Comparison of ENCODE assay signal across 23 mouse cellular contexts in genomic region chr19:55711701-55712100, GRCm38 (mm10). TPM values are rescaled to one million over a fixed set of nuclear protein-coding genes. Genes with fewer than 3 reads are reported as not detected.
A peak's percentile ranks its signal among the peaks of the same experiment; 100 is the strongest.
DNase-seq lines count a peak whose midpoint lies in the region; ATAC-seq and TF ChIP-seq lines count a peak whose summit lies in the region.
"Had no signal": no experiment of that assay in that cellular context is flagged by ENCODE, and none has a peak within 500 bp of the region (broad histone marks: within the 10 kb centered on the region; RNA-seq: fewer than 3 reads in every experiment).

No protein-coding gene starts in this region.

- peaks cover 6% of the 10 kb centered on the region; the same call in 1 of the 2 replicates for H3K27me3 ChIP-seq in E14TG2a.4 (ENCODE audit: insufficient read depth, low read length)
- H3K27me3 ChIP-seq in hindbrain, embryonic 11.5 days (ENCODE audit: control insufficient read depth, insufficient read depth, low read length), result no peaks in the 10 kb centered on the region
- H3K27me3 ChIP-seq in hindbrain, postnatal 0 days (ENCODE audit: insufficient read depth, low read length), result no peaks in the 10 kb centered on the region
- H3K27me3 ChIP-seq: embryonic facial prominence, embryonic 13.5 days; embryonic facial prominence, embryonic 15.5 days; forebrain, embryonic 13.5 days; forebrain, embryonic 15.5 days had no signal

- no peaks in the 10 kb centered on the region for H3K36me3 ChIP-seq in E14TG2a.4 (ENCODE audit: insufficient read depth, low read length)
- H3K36me3 ChIP-seq in hindbrain, embryonic 11.5 days (ENCODE audit: control insufficient read depth, insufficient read depth, low read length), result no peaks in the 10 kb centered on the region
- no peaks in the 10 kb centered on the region for H3K36me3 ChIP-seq in hindbrain, postnatal 0 days (ENCODE audit: insufficient read depth, low read length)
- H3K36me3 ChIP-seq: embryonic facial prominence, embryonic 13.5 days; embryonic facial prominence, embryonic 15.5 days; forebrain, embryonic 15.5 days; G1E had no signal

- H3K4me2 ChIP-seq in hindbrain, embryonic 11.5 days (replicated peaks; ENCODE audit: low read depth, low read length), result no peak overlapping the region
- H3K4me2 ChIP-seq in hindbrain, postnatal 0 days (ENCODE audit: low read depth, low read length), result no peak overlapping the region
- H3K4me2 ChIP-seq: embryonic facial prominence, embryonic 13.5 days; embryonic facial prominence, embryonic 15.5 days; forebrain, embryonic 13.5 days; forebrain, embryonic 15.5 days had no signal

- ATAC-seq in hindbrain, embryonic 11.5 days (ENCODE audit: low FRiP score), result no peak
- no peak for ATAC-seq in hindbrain, postnatal 0 days
- ATAC-seq: CD4-positive, CD25-positive, alpha-beta regulatory T cell, adult 4 months; forebrain, embryonic 13.5 days; forebrain, embryonic 15.5 days; forebrain, postnatal 0 days had no signal

- H3K27ac ChIP-seq in hindbrain, embryonic 11.5 days (ENCODE audit: low read depth, low read length), result no peak overlapping the region
- no peak overlapping the region for H3K27ac ChIP-seq in hindbrain, postnatal 0 days
- H3K27ac ChIP-seq: embryonic facial prominence, embryonic 13.5 days; embryonic facial prominence, embryonic 15.5 days; forebrain, embryonic 13.5 days; forebrain, embryonic 15.5 days had no signal

- no peak overlapping the region for H3K9ac ChIP-seq in hindbrain, embryonic 11.5 days (ENCODE audit: low read depth, low read length)
- H3K9ac ChIP-seq in hindbrain, postnatal 0 days (replicated peaks; ENCODE audit: low read length), result no peak overlapping the region
- H3K9ac ChIP-seq: embryonic facial prominence, embryonic 13.5 days; embryonic facial prominence, embryonic 15.5 days; forebrain, embryonic 13.5 days; forebrain, embryonic 15.5 days; forebrain, postnatal 0 days had no signal

- no peaks in the 10 kb centered on the region for H3K9me3 ChIP-seq in E14TG2a.4 (ENCODE audit: low read length)
- no peaks in the 10 kb centered on the region for H3K9me3 ChIP-seq in hindbrain, embryonic 11.5 days (ENCODE audit: control insufficient read depth, low read length)
- H3K9me3 ChIP-seq in hindbrain, postnatal 0 days (ENCODE audit: low read length), result no peaks in the 10 kb centered on the region
- H3K9me3 ChIP-seq: embryonic facial prominence, embryonic 13.5 days; embryonic facial prominence, embryonic 15.5 days; forebrain, embryonic 13.5 days; forebrain, embryonic 15.5 days; G1E had no signal

- peaks cover 84% of the 10 kb centered on the region for H3K4me1 ChIP-seq in E14TG2a.4 (replicated peaks; ENCODE audit: low read depth, low read length)
- no peaks in the 10 kb centered on the region for H3K4me1 ChIP-seq in hindbrain, embryonic 11.5 days (replicated peaks; ENCODE audit: control insufficient read depth, insufficient read depth, low read length)
- no peaks in the 10 kb centered on the region for H3K4me1 ChIP-seq in hindbrain, postnatal 0 days (ENCODE audit: insufficient read depth, low read length)
- H3K4me1 ChIP-seq: embryonic facial prominence, embryonic 15.5 days; forebrain, embryonic 13.5 days; forebrain, embryonic 15.5 days had no signal

- DNase-seq in NIH3T3 (ENCODE audit: low read depth), result peak; percentile 51
- no peak for DNase-seq in cerebellum, postnatal 14 days
- no peak for DNase-seq in hindbrain, embryonic 11.5 days (ENCODE audit: low spot score)
- DNase-seq in hindbrain, postnatal 0 days (ENCODE audit: low spot score), result no peak
- DNase-seq: adrenal gland, adult 2 months; adrenal gland, postnatal 10 days; adrenal gland, postnatal 25 days; B cell, adult 2 months; cerebellum, adult 11-12 months; cerebellum, adult 2 months; cerebellum, adult 9-10 months; cerebellum, postnatal 10 days; cerebellum, postnatal 36 days; embryo, embryonic 11 days; forebrain, postnatal 0 days had no signal

- TF ChIP-seq CTCF in E14TG2a.4 (conservative IDR thresholded peaks at IDR 0.05; ENCODE audit: low read length), result no peak
- no peak for TF ChIP-seq CTCF in hindbrain, postnatal 0 days (IDR thresholded peaks at IDR 0.05; ENCODE audit: low read depth)

- 87% methylated on average over 5 of the region's 5 CpGs for WGBS in hindbrain, embryonic 11.5 days
- WGBS in hindbrain, postnatal 0 days, result 92% methylated on average over 5 of the region's 5 CpGs

- H3K4me3 ChIP-seq in E14TG2a.4 (replicated peaks; ENCODE audit: low read length), result peak overlapping the region; percentile 32; the same call in 1 of the 2 replicates
- no peak overlapping the region for H3K4me3 ChIP-seq in hindbrain, embryonic 11.5 days (ENCODE audit: low read depth, low read length)
- no peak overlapping the region for H3K4me3 ChIP-seq in hindbrain, postnatal 0 days (ENCODE audit: low read length)
- H3K4me3 ChIP-seq: embryonic facial prominence, embryonic 13.5 days; embryonic facial prominence, embryonic 15.5 days; forebrain, embryonic 13.5 days; forebrain, embryonic 15.5 days had no signal

RNA-seq across cellular contexts. Expression of gene Tcf7l2, which starts 29.9 kb away (rescaled TPM):
- 57.9 and 76.9 TPM in 2 replicates for polyA plus RNA-seq in hindbrain, embryonic 11.5 days (2014; fragmentation: Nextera tagmentation; extraction: Ambion mirVana)
- total RNA-seq in hindbrain, postnatal 0 days (2014; rRNA removed), result 3.9 and 4.0 TPM in 2 replicates
- 37.3 and 71.6 TPM in 2 replicates for polyA plus RNA-seq in hindbrain, postnatal 0 days (2015; fragmentation: Nextera tagmentation; extraction: Ambion mirVana)
- total RNA-seq: CH12.LX had no signal
